Mouse (Mus musculus): ENCODE results near the gene Pde4b. TPM values are rescaled to one million over a fixed set of nuclear protein-coding genes. Genes with fewer than 3 reads are reported as not detected.

Pde4b gene
- polyA plus RNA-seq, 1 experiment = 3.9 TPM

GRCm38 (mm10) chr4:102647056-102647455, 559.7 kb downstream of the Pde4b start:
- Histone ChIP-seq H3K4me3 (replicated peaks; ENCODE audit: control insufficient read depth, low read depth, low read length) (no peak overlapping the region), H3K4me1 (ENCODE audit: control insufficient read depth, insufficient read depth, low read length) (peaks cover 4% of the 10 kb centered on the region; the same call in 1 of the 2 replicates), H3K27ac (ENCODE audit: control insufficient read depth, insufficient read depth, low read depth, low read length, poor library complexity) (no peak overlapping the region)
- no peak for TF ChIP-seq POLR2A (IDR thresholded peaks at IDR 0.05; ENCODE audit: borderline replicate concordance, control insufficient read depth, low read depth, low read length)
- WGBS = 3% methylated on average over 2 of the region's 2 CpGs

GRCm38 (mm10) chr4:102655331-102655730, 568.0 kb downstream of the Pde4b start:
- 35% methylated on average over 7 of the region's 7 CpGs for WGBS
- Histone ChIP-seq H3K27ac (ENCODE audit: control insufficient read depth, insufficient read depth, low read depth, low read length, poor library complexity) (no peak overlapping the region), H3K4me3 (replicated peaks; ENCODE audit: control insufficient read depth, low read depth, low read length) (no peak overlapping the region), H3K4me1 (ENCODE audit: control insufficient read depth, insufficient read depth, low read length) (peaks cover 2% of the 10 kb centered on the region; the same call in 1 of the 2 replicates)
- TF ChIP-seq POLR2A (IDR thresholded peaks at IDR 0.05; ENCODE audit: borderline replicate concordance, control insufficient read depth, low read depth, low read length) (no peak), CTCF (IDR thresholded peaks at IDR 0.05; ENCODE audit: control insufficient read depth, insufficient read depth, low read length) (no peak)

GRCm38 (mm10) chr4:102656494-102657036, 569.2 kb downstream of the Pde4b start:
- Histone ChIP-seq H3K27ac (ENCODE audit: control insufficient read depth, insufficient read depth, low read depth, low read length, poor library complexity) (no peak overlapping the region), H3K4me1 (ENCODE audit: control insufficient read depth, insufficient read depth, low read length) (peaks cover 2% of the 10 kb centered on the region; the same call in 1 of the 2 replicates), H3K4me3 (replicated peaks; ENCODE audit: control insufficient read depth, low read depth, low read length) (no peak overlapping the region)
- WGBS = under 1% methylated on average over 3 of the region's 3 CpGs
- TF ChIP-seq POLR2A (IDR thresholded peaks at IDR 0.05; ENCODE audit: borderline replicate concordance, control insufficient read depth, low read depth, low read length) (no peak), CTCF (IDR thresholded peaks at IDR 0.05; ENCODE audit: control insufficient read depth, insufficient read depth, low read length) (peak; percentile 55)

Other genes starting within 250 kb of the Pde4b start
- not detected in 2 replicates for gene B020004J07Rik, start 243.5 kb upstream of the Pde4b start, polyA plus RNA-seq (2011; ENCODE audit: insufficient read depth, insufficient read length, low replicate concordance, missing spikeins)
- not detected in 2 replicates for gene C130073F10Rik, start 193.8 kb upstream of the Pde4b start, polyA plus RNA-seq (2011; ENCODE audit: insufficient read depth, insufficient read length, low replicate concordance, missing spikeins)
- gene Gm12800, start 178.4 kb upstream of the Pde4b start, polyA plus RNA-seq (2011; ENCODE audit: insufficient read depth, insufficient read length, low replicate concordance, missing spikeins) = not detected in 2 replicates
- not detected in 2 replicates for gene Gm12794, start 147.1 kb upstream of the Pde4b start, polyA plus RNA-seq (2011; ENCODE audit: insufficient read depth, insufficient read length, low replicate concordance, missing spikeins)
- not detected in 2 replicates for gene Gm12790, start 106.5 kb upstream of the Pde4b start, polyA plus RNA-seq (2011; ENCODE audit: insufficient read depth, insufficient read length, low replicate concordance, missing spikeins)
- gene Gm12789, start 100.9 kb upstream of the Pde4b start, polyA plus RNA-seq (2011; ENCODE audit: insufficient read depth, insufficient read length, low replicate concordance, missing spikeins) = not detected in 2 replicates